Mouse (Mus musculus) forebrain, embryonic 16.5 days (tissue): Measurements from ENCODE around the gene Fam25c. TPM values are rescaled to one million over a fixed set of nuclear protein-coding genes. Genes with fewer than 3 reads are reported as not detected.

Source experiments
- ATAC-seq: fragments of 200-750 bp; cut with Nextera tagmentation; 2 replicates; pipeline ENCODE4 v1.8.0; 2017; ENCODE audit warnings: mild to moderate bottlenecking, moderate library complexity
- H3K27ac ChIP-seq: fragments of 300-500 bp; sonication (generic); 2 replicates; pipeline ENCODE4 v1.5.1; 2014; ENCODE audit warnings: low read length, control low read depth
- H3K27me3 ChIP-seq: fragments of 300-500 bp; sonication (generic); replicated peaks from 2 replicates; pipeline ENCODE4 v1.6.1; 2014; ENCODE audit warnings: low read length; ENCODE audit not compliant: control insufficient read depth, insufficient read depth
- H3K36me3 ChIP-seq: fragments of 300-500 bp; sonication (generic); 2 replicates; pipeline ENCODE4 v1.6.1; 2014; ENCODE audit not compliant: control insufficient read depth, insufficient read depth
- H3K4me1 ChIP-seq: fragments of 300-500 bp; sonication (generic); replicated peaks from 2 replicates; pipeline ENCODE4 v1.6.1; 2014; ENCODE audit warnings: low read length; ENCODE audit not compliant: control insufficient read depth, insufficient read depth
- H3K4me2 ChIP-seq: fragments of 300-500 bp; sonication (generic); 2 replicates; pipeline ENCODE4 v1.6.1; 2014; ENCODE audit warnings: mild to moderate bottlenecking, low read length, control low read depth
- H3K4me3 ChIP-seq: fragments of 300-500 bp; sonication (generic); replicated peaks from 2 replicates; pipeline ENCODE4 v1.5.1; 2014; ENCODE audit warnings: mild to moderate bottlenecking, low read length, control low read depth
- H3K9ac ChIP-seq: fragments of 300-500 bp; sonication (generic); replicated peaks from 2 replicates; pipeline ENCODE4 v1.6.1; 2014; ENCODE audit warnings: low read depth, low read length, control low read depth
- H3K9me3 ChIP-seq: fragments of 300-500 bp; sonication (generic); 2 replicates; pipeline ENCODE4 v1.6.1; 2016; ENCODE audit warnings: low read length; ENCODE audit not compliant: control insufficient read depth
- WGBS: fragments of 180-500 bp; shearing (Covaris S2); extraction: QIAGEN DNeasy Blood & Tissue Kit; methylation state at CpG from one replicate; pipeline ENCODE4 v1.1.7; 2014; 5-methylcytosine and 5-hydroxymethylcytosine counted together
- polyA plus RNA-seq: library from polyadenylated mRNA; unstranded; fragments of >200 nt; fragmentation: Nextera tagmentation; extraction: Ambion mirVana; gene quantifications from 2 replicates; pipeline ENCODE4 v1.2.1, GENCODE M21; 2015

The Fam25c gene
- polyA plus RNA-seq, 1 experiment from 2014 or later, result not detected

- Histone ChIP-seq H3K9ac (no peak overlapping the region), H3K9me3 (no peaks in the 10 kb centered on the region), H3K27me3 (no peaks in the 10 kb centered on the region), H3K4me2 (no peak overlapping the region), H3K27ac (no peak overlapping the region), H3K4me3 (no peak overlapping the region), H3K36me3 (peaks cover 31% of the 10 kb centered on the region), H3K4me1 (no peaks in the 10 kb centered on the region)
- no peak for ATAC-seq
- WGBS, result 74% methylated on average over 5 of the region's 5 CpGs
These were observed 10.9 kb downstream of the Fam25c start for GRCm38 (mm10) chr14:34344361-34344760.

DNA sequence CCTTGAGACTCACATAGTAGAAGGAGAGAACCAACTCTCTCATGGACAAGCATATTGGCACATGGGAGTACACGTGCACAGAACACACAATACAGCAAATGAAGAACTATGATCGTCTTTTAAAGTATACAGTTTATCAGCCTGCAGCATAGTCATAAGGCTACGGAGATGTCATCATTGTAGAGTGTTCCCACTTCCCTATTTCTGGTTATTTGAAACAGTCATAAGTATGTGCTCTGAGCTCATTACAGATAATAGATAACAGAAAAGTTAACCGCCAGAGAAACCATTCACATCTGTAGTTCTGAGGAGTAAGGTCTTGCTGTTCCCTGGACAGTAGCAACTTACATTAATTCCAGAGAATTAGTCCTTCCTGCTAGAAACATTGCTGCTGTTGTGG is 12.2 kb downstream of the Fam25c start:
- no peaks in the 10 kb centered on the region for H3K27me3 ChIP-seq
- H3K9ac ChIP-seq, result no peak overlapping the region
- WGBS, result 95% methylated on average over 4 of the region's 4 CpGs
- no peaks in the 10 kb centered on the region for H3K4me1 ChIP-seq
- peaks cover 36% of the 10 kb centered on the region for H3K36me3 ChIP-seq
- H3K9me3 ChIP-seq, result no peaks in the 10 kb centered on the region
- no peak overlapping the region for H3K4me3 ChIP-seq
- no peak overlapping the region for H3K4me2 ChIP-seq
- ATAC-seq, result no peak
- no peak overlapping the region for H3K27ac ChIP-seq

GRCm38 (mm10) chr14:34341993-34342392 is 13.2 kb downstream of the Fam25c start:
- ATAC-seq, result no peak
- Histone ChIP-seq H3K27me3 (no peaks in the 10 kb centered on the region), H3K4me1 (no peaks in the 10 kb centered on the region), H3K36me3 (peaks cover 38% of the 10 kb centered on the region), H3K4me3 (no peak overlapping the region), H3K4me2 (no peak overlapping the region), H3K27ac (no peak overlapping the region), H3K9ac (no peak overlapping the region), H3K9me3 (no peaks in the 10 kb centered on the region)
- 84% methylated on average over 4 of the region's 4 CpGs for WGBS

- WGBS, result 21% methylated on average over 1 of the region's 1 CpGs
- ATAC-seq, result no peak
- no peak overlapping the region for H3K4me2 ChIP-seq
- H3K27me3 ChIP-seq, result no peaks in the 10 kb centered on the region
- no peak overlapping the region for H3K4me3 ChIP-seq
- H3K4me1 ChIP-seq, result no peaks in the 10 kb centered on the region
- no peak overlapping the region for H3K27ac ChIP-seq
- no peak overlapping the region for H3K9ac ChIP-seq
- H3K9me3 ChIP-seq, result no peaks in the 10 kb centered on the region
- H3K36me3 ChIP-seq, result peaks cover 58% of the 10 kb centered on the region
These were observed 15.8 kb downstream of the Fam25c start for GRCm38 (mm10) chr14:34339446-34339845.

DNA sequence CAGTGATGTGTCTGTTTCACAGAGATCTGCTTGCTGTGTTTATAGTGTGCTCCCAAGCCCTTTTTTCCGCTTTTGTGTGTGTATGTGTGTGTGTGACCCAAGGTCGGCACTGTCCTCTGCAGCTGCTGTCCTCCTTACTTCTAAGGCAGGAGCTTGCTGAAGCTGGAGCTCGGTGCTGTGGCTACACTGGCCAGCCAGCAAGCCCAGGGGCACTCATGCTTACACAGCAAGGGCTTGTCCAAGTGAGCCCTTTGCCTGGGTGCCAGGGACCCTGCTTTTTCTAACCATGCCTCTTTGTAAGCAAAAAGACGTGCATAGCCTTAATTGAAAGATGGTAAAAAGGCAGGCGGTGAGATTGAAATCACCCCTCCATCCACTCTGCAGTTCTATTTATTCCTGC is 22.8 kb downstream of the Fam25c start:
- Histone ChIP-seq H3K27me3 (no peaks in the 10 kb centered on the region), H3K9me3 (no peaks in the 10 kb centered on the region), H3K4me3 (no peak overlapping the region), H3K4me1 (peaks cover 3% of the 10 kb centered on the region; the same call in 1 of the 2 replicates), H3K36me3 (peaks cover 36% of the 10 kb centered on the region), H3K4me2 (no peak overlapping the region), H3K27ac (peak overlapping the region; percentile 62; the same call in 1 of the 2 replicates), H3K9ac (no peak overlapping the region)
- ATAC-seq, result peak; percentile 91
- 55% methylated on average over 5 of the region's 5 CpGs for WGBS

DNA sequence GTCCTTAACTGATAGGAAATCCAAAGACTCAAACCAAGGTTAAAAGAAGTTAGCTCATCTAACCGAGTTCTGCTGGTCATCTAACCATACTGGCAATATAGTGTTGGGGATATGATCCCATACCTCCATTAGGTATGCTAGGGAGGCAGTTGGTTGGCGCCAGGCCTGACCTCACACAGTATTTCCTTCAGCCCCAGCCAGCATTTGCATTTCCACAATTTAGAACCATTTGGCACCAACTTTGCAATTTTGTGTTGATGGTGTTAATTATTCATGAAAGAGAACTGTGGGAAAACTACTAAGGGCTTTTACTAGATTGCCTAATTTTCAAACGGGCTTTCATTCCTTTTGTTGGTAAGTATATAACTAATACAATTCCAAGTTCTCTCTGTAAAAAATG is 23.3 kb downstream of the Fam25c start:
- 26% methylated on average over 3 of the region's 3 CpGs for WGBS
- Histone ChIP-seq H3K4me1 (peaks cover 3% of the 10 kb centered on the region; the same call in 1 of the 2 replicates), H3K9me3 (no peaks in the 10 kb centered on the region), H3K4me3 (no peak overlapping the region), H3K36me3 (peaks cover 35% of the 10 kb centered on the region), H3K27me3 (no peaks in the 10 kb centered on the region), H3K9ac (no peak overlapping the region), H3K27ac (peak overlapping the region; percentile 54; the same call in 1 of the 2 replicates), H3K4me2 (no peak overlapping the region)
- ATAC-seq, result peak; percentile 71

GRCm38 (mm10) chr14:34330657-34331158 is 24.5 kb downstream of the Fam25c start:
- H3K4me3 ChIP-seq, result no peak overlapping the region
- H3K27me3 ChIP-seq, result no peaks in the 10 kb centered on the region
- WGBS, result 64% methylated on average over 9 of the region's 9 CpGs
- peak; percentile 68 for ATAC-seq
- peaks cover 26% of the 10 kb centered on the region for H3K36me3 ChIP-seq
- H3K4me1 ChIP-seq, result peaks cover 3% of the 10 kb centered on the region; the same call in 1 of the 2 replicates
- peak overlapping the region; percentile 22; the same call in 1 of the 2 replicates for H3K27ac ChIP-seq
- H3K4me2 ChIP-seq, result no peak overlapping the region
- no peaks in the 10 kb centered on the region for H3K9me3 ChIP-seq
- no peak overlapping the region for H3K9ac ChIP-seq

- no peak for ATAC-seq
- 83% methylated on average over 1 of the region's 1 CpGs for WGBS
These were observed 27.6 kb downstream of the Fam25c start for GRCm38 (mm10) chr14:34327618-34328017.

GRCm38 (mm10) chr14:34326606-34327005 is 28.6 kb downstream of the Fam25c start:
- H3K9ac ChIP-seq, result no peak overlapping the region

More at GRCm38 (mm10) chr14:34327618-34328017, 27.6 kb downstream of the Fam25c start:
- Histone ChIP-seq H3K4me2 (no peak overlapping the region), H3K4me1 (peaks cover 3% of the 10 kb centered on the region; the same call in 1 of the 2 replicates), H3K9me3 (no peaks in the 10 kb centered on the region), H3K9ac (no peak overlapping the region), H3K27me3 (no peaks in the 10 kb centered on the region), H3K27ac (no peak overlapping the region), H3K4me3 (no peak overlapping the region), H3K36me3 (peaks cover 24% of the 10 kb centered on the region)

More at GRCm38 (mm10) chr14:34326606-34327005, 28.6 kb downstream of the Fam25c start:
- Histone ChIP-seq H3K27me3 (no peaks in the 10 kb centered on the region), H3K4me1 (peaks cover 3% of the 10 kb centered on the region; the same call in 1 of the 2 replicates), H3K9me3 (no peaks in the 10 kb centered on the region), H3K27ac (no peak overlapping the region), H3K36me3 (peaks cover 24% of the 10 kb centered on the region), H3K4me2 (no peak overlapping the region), H3K4me3 (no peak overlapping the region)
- WGBS, result 99% methylated on average over 3 of the region's 3 CpGs
- no peak for ATAC-seq
